Mouse (Mus musculus) liver, embryonic 16.5 days (tissue): Measurements from ENCODE around the gene Zbtb44. TPM values are rescaled to one million over a fixed set of nuclear protein-coding genes. Genes with fewer than 3 reads are reported as not detected.
A peak's percentile ranks its signal among the peaks of the same experiment; 100 is the strongest.

Experiments
- ATAC-seq: fragments of 200-750 bp; cut with Nextera tagmentation; 2 replicates; pipeline ENCODE4 v1.8.0; 2017; ENCODE audit warnings: low read depth, mild to moderate bottlenecking, moderate number of reproducible peaks, moderate library complexity
- H3K27ac ChIP-seq: fragments of 300-500 bp; sonication (generic); 2 replicates; pipeline ENCODE4 v1.5.1; 2014; ENCODE audit warnings: mild to moderate bottlenecking, low read length
- H3K27me3 ChIP-seq: fragments of 300-500 bp; sonication (generic); 2 replicates; pipeline ENCODE4 v1.6.1; 2014; ENCODE audit warnings: low read depth, low read length, mixed read lengths; ENCODE audit not compliant: control insufficient read depth, insufficient read depth
- H3K36me3 ChIP-seq: fragments of 300-500 bp; sonication (generic); 2 replicates; pipeline ENCODE4 v1.6.1; 2014; ENCODE audit warnings: mild to moderate bottlenecking; ENCODE audit not compliant: control insufficient read depth, insufficient read depth
- H3K4me1 ChIP-seq: fragments of 300-500 bp; sonication (generic); 2 replicates; pipeline ENCODE4 v1.6.1; 2014; ENCODE audit warnings: low read depth, low read length, mixed read lengths; ENCODE audit not compliant: control insufficient read depth
- H3K4me2 ChIP-seq: fragments of 300-500 bp; sonication (generic); 2 replicates; pipeline ENCODE4 v1.6.1; 2014; ENCODE audit warnings: low read depth, low read length, mixed read lengths
- H3K4me3 ChIP-seq: fragments of 300-500 bp; sonication (generic); 2 replicates; pipeline ENCODE4 v1.5.1; 2014; ENCODE audit warnings: low read depth, mild to moderate bottlenecking, low read length
- H3K9ac ChIP-seq: fragments of 300-500 bp; sonication (generic); 2 replicates; pipeline ENCODE4 v1.6.1; 2014; ENCODE audit warnings: low read depth, low read length
- H3K9me3 ChIP-seq: fragments of 300-500 bp; sonication (generic); replicated peaks from 2 replicates; pipeline ENCODE4 v1.6.1; 2016; ENCODE audit warnings: low read length; ENCODE audit not compliant: control insufficient read depth
- WGBS: fragments of 180-500 bp; shearing (Covaris S2); extraction: QIAGEN DNeasy Blood & Tissue Kit; methylation state at CpG from one replicate; pipeline ENCODE4 v1.1.7; 2014; ENCODE audit not compliant: insufficient replicate concordance; 5-methylcytosine and 5-hydroxymethylcytosine counted together
- polyA plus RNA-seq: library from polyadenylated mRNA; unstranded; fragments of >200 nt; fragmentation: Nextera tagmentation; extraction: Ambion mirVana; gene quantifications from 2 replicates; pipeline ENCODE4 v1.2.1, GENCODE M21; 2015

The Zbtb44 gene
- polyA plus RNA-seq, 1 experiment from 2014 or later, result 6.3 TPM

DNA sequence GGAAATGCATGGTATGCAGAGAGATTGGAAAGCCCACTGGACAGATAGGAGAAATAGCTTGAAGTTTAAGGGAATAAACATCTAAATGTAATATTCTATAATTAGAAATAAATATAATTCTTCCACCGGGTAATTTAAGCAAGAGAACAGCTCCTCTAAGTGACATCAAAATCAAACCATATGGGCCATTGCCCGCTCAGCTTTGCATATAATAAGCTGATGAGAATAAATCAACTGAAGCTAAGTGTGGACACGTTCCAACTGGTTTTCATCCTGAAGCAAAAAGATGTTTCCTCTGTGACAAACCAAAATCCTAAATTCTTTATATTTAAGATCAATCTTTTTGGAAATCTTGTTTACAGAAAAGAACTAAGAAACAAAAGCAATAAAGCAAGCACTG, 19.7 kb upstream of the Zbtb44 start:
- Histone ChIP-seq H3K9me3 (no peaks in the 10 kb centered on the region), H3K27me3 (no peaks in the 10 kb centered on the region), H3K4me1 (no peaks in the 10 kb centered on the region), H3K27ac (no peak overlapping the region), H3K4me2 (no peak overlapping the region), H3K36me3 (no peaks in the 10 kb centered on the region), H3K9ac (no peak overlapping the region), H3K4me3 (no peak overlapping the region)
- ATAC-seq, result no peak
- WGBS, result 54% methylated on average over 3 of the region's 3 CpGs

DNA sequence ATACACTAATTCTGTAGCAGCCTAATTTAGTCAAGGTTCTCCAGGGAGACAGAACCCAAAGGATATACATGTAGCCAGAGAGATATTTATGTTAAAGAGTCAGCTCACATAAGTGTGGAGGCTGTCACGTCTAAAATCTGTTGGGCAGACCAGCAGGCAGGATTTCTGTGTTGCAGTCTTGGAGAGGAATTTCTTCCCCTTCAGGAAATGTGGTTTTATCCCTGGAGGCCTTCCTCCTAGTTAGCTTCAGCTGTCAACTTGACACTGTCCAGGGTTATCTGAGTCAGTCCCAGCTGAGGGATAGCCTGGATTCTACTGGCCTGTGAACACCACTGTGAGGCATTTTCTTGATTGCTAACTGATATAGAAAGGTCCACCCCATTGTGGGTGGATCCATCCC, 18.9 kb upstream of the Zbtb44 start:
- H3K9ac ChIP-seq, result no peak overlapping the region
- 28% methylated on average over 1 of the region's 1 CpGs for WGBS
- no peak overlapping the region for H3K4me3 ChIP-seq
- H3K36me3 ChIP-seq, result no peaks in the 10 kb centered on the region
- H3K4me1 ChIP-seq, result no peaks in the 10 kb centered on the region
- no peaks in the 10 kb centered on the region for H3K27me3 ChIP-seq
- no peak overlapping the region for H3K27ac ChIP-seq
- no peak overlapping the region for H3K4me2 ChIP-seq
- no peak for ATAC-seq
- no peaks in the 10 kb centered on the region for H3K9me3 ChIP-seq

DNA sequence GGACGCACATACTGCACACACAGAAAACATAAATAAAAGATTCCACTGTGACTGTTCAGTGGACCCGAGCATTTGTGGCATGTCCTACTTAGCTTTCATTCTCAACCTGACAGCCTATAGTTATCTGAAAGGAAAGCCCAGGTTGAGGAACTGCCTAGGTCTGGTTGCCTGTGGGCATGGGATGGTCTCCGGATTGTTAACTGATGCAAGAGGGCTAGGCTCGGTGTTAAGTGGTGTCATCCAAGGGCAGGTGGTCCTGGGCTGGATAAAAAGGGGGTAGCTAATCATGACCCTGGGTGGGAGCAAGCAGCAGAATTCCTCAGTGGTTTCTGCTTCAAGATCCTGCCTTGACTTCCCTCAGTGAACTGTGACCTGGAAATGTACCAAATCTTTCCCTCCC, 17.8 kb upstream of the Zbtb44 start:
- 60% methylated on average over 4 of the region's 4 CpGs for WGBS

DNA sequence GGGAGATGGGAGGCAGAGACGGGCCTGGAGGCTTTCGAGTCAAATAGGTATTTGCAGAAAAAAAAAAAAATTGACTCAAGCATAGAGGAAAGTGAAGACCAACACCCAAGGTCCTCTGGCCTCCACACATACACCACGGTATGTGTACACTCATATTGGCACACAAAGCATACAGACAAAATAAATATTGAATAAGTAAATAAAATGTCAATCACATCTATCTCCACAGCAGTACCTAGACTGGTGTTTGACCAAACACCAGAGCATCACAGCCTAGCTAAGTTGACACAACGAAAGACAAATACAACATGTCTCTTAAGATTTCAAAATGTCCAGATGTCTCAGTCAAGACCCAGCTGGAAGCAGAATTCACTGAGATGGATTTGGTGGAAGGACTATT, 17.0 kb upstream of the Zbtb44 start:
- Histone ChIP-seq H3K9ac (no peak overlapping the region), H3K9me3 (no peaks in the 10 kb centered on the region), H3K27ac (no peak overlapping the region), H3K36me3 (no peaks in the 10 kb centered on the region), H3K27me3 (no peaks in the 10 kb centered on the region), H3K4me1 (no peaks in the 10 kb centered on the region), H3K4me2 (no peak overlapping the region), H3K4me3 (no peak overlapping the region)
- WGBS, result 47% methylated on average over 4 of the region's 4 CpGs
- ATAC-seq, result peak; percentile 83

More for the DNA sequence above, 17.8 kb upstream of the Zbtb44 start:
- Histone ChIP-seq H3K27ac (no peak overlapping the region), H3K9ac (no peak overlapping the region), H3K4me3 (no peak overlapping the region), H3K4me2 (no peak overlapping the region), H3K27me3 (no peaks in the 10 kb centered on the region), H3K9me3 (no peaks in the 10 kb centered on the region), H3K36me3 (no peaks in the 10 kb centered on the region), H3K4me1 (no peaks in the 10 kb centered on the region)
- ATAC-seq, result no peak

DNA sequence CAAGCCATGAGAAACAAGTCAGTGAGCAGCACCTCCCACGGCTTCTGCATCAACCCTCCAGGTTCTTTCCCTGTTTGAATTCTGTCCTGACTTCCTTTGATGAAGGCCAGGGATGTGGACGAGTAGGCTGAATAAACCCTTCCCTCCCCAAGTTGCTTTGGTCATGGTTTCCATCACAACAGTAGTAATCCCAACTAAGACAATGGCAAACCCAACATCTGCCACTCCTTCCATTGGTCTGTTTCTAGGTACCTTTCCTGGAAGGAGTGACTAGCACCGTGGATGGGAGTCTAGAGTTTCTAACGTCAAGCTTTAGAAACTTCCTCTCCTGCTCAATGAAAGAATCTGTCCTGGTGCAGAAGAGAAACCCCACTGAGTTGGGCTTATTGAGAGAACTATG, 12.8 kb upstream of the Zbtb44 start:
- no peak for ATAC-seq
- no peaks in the 10 kb centered on the region for H3K9me3 ChIP-seq
- H3K36me3 ChIP-seq, result no peaks in the 10 kb centered on the region
- no peak overlapping the region for H3K4me3 ChIP-seq
- no peak overlapping the region for H3K4me2 ChIP-seq
- H3K27me3 ChIP-seq, result no peaks in the 10 kb centered on the region
- 46% methylated on average over 4 of the region's 4 CpGs for WGBS
- H3K9ac ChIP-seq, result no peak overlapping the region
- no peaks in the 10 kb centered on the region for H3K4me1 ChIP-seq
- H3K27ac ChIP-seq, result no peak overlapping the region

DNA sequence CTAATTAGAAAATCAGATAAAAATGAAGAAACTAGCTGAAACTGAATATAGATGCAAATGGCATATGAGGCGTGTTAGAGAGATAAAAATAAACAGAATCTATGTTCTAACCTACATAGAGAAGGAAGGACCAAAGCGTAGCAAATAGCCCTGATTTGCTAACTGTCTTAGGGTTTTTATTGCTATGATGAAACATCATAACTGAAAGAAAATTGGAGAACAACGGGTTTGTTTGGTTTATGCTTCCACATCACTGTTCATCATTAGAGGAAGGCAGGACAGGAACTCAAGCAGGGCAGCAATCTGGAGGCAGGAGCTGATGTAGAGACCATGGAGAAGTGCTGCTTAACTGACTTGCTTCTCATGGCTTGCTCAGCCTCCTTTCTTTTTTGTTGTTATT, 12.3 kb upstream of the Zbtb44 start:
- H3K27ac ChIP-seq, result no peak overlapping the region
- H3K9me3 ChIP-seq, result no peaks in the 10 kb centered on the region
- ATAC-seq, result no peak
- no peak overlapping the region for H3K4me3 ChIP-seq
- no peaks in the 10 kb centered on the region for H3K36me3 ChIP-seq
- no peaks in the 10 kb centered on the region for H3K27me3 ChIP-seq
- no peak overlapping the region for H3K9ac ChIP-seq
- no peak overlapping the region for H3K4me2 ChIP-seq
- WGBS, result 54% methylated on average over 3 of the region's 3 CpGs
- no peaks in the 10 kb centered on the region for H3K4me1 ChIP-seq

DNA sequence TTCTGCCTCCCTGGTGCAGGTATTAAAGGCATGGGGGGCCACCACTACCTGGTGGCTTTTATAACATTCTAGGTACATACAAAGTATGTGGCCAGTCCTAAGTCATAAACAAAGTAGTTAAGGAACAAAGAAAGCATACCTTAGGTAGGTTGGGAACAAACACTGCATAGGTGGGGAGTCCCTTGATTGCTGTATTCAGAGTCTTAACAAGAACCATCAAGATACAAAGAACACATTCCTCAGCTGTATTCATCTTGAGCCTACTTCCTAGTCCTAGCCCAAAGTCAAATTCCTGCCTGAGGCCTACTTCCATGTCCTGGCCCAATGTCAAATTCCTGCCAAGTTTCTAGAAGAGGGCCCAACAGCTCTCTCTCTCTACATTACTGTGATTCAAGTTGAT, 11.7 kb upstream of the Zbtb44 start:
- no peak overlapping the region for H3K9ac ChIP-seq
- ATAC-seq, result no peak
- H3K36me3 ChIP-seq, result no peaks in the 10 kb centered on the region
- H3K4me2 ChIP-seq, result no peak overlapping the region
- no peaks in the 10 kb centered on the region for H3K9me3 ChIP-seq
- no peaks in the 10 kb centered on the region for H3K4me1 ChIP-seq
- H3K27ac ChIP-seq, result no peak overlapping the region
- H3K4me3 ChIP-seq, result no peak overlapping the region
- no peaks in the 10 kb centered on the region for H3K27me3 ChIP-seq

DNA sequence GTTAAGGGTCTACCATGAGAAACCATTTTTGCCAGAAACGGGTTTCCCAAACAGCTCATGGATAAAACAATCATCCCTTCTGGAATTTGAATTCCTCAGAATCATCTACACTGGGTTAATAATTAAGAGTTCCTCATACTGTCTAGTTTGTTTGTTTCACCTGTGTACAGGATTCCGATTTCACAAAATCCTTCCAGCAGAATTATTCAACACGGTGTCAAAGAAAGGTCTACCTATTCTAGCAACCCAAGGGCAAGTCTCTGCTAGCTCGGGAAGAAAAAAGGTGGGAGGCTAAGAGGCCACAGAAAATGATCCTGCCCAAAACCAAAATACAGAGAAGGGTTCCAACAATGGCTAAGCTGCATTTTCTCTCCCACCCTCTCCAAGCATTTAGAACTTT, 2.2 kb upstream of the Zbtb44 start:
- no peak overlapping the region for H3K27ac ChIP-seq
- no peak overlapping the region for H3K4me2 ChIP-seq
- 68% methylated on average over 4 of the region's 4 CpGs for WGBS

DNA sequence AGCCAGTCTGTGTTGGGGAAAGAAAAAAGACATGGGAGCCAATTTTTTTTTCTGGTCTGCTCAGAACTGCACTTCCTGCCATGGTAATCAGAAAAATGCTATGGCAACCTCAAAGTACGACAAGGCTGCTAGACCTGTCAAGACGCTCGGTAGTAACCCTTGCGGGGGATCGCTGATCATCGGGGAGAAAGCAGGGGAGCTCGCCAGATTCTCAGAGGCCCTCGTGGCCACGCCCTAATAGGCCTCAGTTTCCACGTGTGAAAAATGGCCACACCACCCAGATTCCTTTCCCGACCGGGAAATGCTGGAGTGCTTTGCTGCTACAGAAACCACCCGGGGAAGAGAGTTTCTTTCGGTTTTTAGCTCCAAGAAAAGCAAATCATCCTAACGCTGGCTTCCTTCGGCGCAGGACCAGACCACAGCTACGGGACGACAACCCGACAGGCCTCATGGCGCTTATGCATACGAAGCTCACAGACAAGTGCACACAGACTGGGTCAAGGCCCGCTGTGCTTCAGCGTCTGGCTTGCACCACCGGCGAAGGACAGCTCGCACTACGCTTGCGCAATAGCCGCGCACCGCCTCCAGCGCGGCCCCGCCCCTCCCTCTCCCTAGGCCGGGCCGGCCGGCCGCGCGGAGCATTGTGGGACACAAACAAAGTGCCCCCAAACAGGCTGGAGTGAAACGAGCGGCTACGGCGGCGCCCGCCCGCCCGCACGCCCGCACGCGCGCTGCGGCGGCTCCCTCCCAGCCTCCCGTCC, 513 bp upstream of the Zbtb44 start:
- H3K9ac ChIP-seq, result peak overlapping the region; percentile 96
- ATAC-seq, result peak; percentile 87
- no peaks in the 10 kb centered on the region for H3K27me3 ChIP-seq
- H3K4me2 ChIP-seq, result peak overlapping the region; percentile 94
- H3K9me3 ChIP-seq, result no peaks in the 10 kb centered on the region
- H3K4me1 ChIP-seq, result peaks cover 14% of the 10 kb centered on the region
- peak overlapping the region; percentile 92 for H3K4me3 ChIP-seq
- no peaks in the 10 kb centered on the region for H3K36me3 ChIP-seq
- H3K27ac ChIP-seq, result peak overlapping the region; percentile 99
- WGBS, result under 1% methylated on average over 57 of the region's 57 CpGs

More for the DNA sequence above, 2.2 kb upstream of the Zbtb44 start:
- no peak overlapping the region for H3K4me3 ChIP-seq
- peaks cover 14% of the 10 kb centered on the region for H3K4me1 ChIP-seq
- no peak overlapping the region for H3K9ac ChIP-seq
- no peaks in the 10 kb centered on the region for H3K27me3 ChIP-seq
- ATAC-seq, result no peak
- H3K9me3 ChIP-seq, result no peaks in the 10 kb centered on the region
- no peaks in the 10 kb centered on the region for H3K36me3 ChIP-seq
